Mouse (Mus musculus) layer of hippocampus, adult 2 months (tissue): ENCODE data around the gene Hsf2bp. TPM values are rescaled to one million over a fixed set of nuclear protein-coding genes. Genes with fewer than 3 reads are reported as not detected.

Experiments
- DNase-seq, 2 experiments: peaks; one replicate each; pipeline ENCODE4 v3.0.0; 2022; ENCODE audit warnings: low spot score in 2 of 2
- H3K27ac ChIP-seq: fragments of 200-600 bp; 2 replicates; pipeline ENCODE4 v1.8.1; 2022
- H3K4me3 ChIP-seq: fragments of 200-600 bp; 2 replicates; pipeline ENCODE4 v1.8.1; 2022; ENCODE audit warnings: mild to moderate bottlenecking
- CTCF ChIP-seq: fragments of 200-600 bp; conservative IDR thresholded peaks from 2 replicates; pipeline ENCODE4 v1.8.1; 2022; ENCODE audit warnings: antibody characterized with exemption, mild to moderate bottlenecking, moderate library complexity
- total RNA-seq, 2 experiments: library from RNA; stranded (reverse); gene quantifications; 2 replicates each; pipeline ENCODE4 v1.2.3; 2021

The Hsf2bp gene
- total RNA-seq, 2 experiments from 2014 or later = 0.86 to 1.2 TPM

- no peak for DNase-seq
- Histone ChIP-seq H3K4me3 (no peak overlapping the region), H3K27ac (peak overlapping the region; percentile 21; the same call in 1 of the 2 replicates)
- TF ChIP-seq CTCF = no peak
Observed at GRCm38 (mm10) chr17:32052237-32053080, 16.3 kb upstream of the Hsf2bp start.

- TF ChIP-seq CTCF = no peak
- no peak for DNase-seq
- Histone ChIP-seq H3K27ac (no peak overlapping the region), H3K4me3 (no peak overlapping the region)
Observed at GRCm38 (mm10) chr17:32050609-32051008, 14.5 kb upstream of the Hsf2bp start.

DNA sequence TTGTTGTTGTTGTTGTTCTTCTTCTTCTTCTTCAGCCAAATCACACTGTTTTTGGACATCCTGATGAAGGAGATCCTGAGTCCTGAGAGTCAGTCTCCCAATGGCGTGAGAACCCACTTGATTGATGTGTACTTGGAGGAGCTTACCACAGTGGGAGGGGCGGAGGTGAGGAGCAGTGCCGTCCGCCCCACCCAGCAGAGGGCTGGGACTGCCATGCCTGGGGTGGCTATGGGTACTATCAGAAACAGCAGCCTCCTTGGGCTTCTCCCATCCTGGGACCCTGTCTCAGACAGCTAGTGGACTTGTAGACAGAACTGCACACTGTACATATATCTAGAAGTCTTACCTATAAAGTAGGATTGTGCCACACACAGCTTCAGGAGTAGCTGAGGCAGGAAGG is 13.8 kb upstream of the Hsf2bp start:
- no peak overlapping the region for H3K4me3 ChIP-seq
- no peak overlapping the region for H3K27ac ChIP-seq
- DNase-seq = no peak
- TF ChIP-seq CTCF = no peak

GRCm38 (mm10) chr17:32048351-32048750 is 12.2 kb upstream of the Hsf2bp start:
- Histone ChIP-seq H3K27ac (no peak overlapping the region), H3K4me3 (no peak overlapping the region)
- DNase-seq = no peak
- TF ChIP-seq CTCF = no peak

GRCm38 (mm10) chr17:32046541-32046940 is 10.4 kb upstream of the Hsf2bp start:
- DNase-seq = peak in 1 of 2 experiments; percentile 58
- Histone ChIP-seq H3K27ac (no peak overlapping the region), H3K4me3 (no peak overlapping the region)
- TF ChIP-seq CTCF = no peak

DNA sequence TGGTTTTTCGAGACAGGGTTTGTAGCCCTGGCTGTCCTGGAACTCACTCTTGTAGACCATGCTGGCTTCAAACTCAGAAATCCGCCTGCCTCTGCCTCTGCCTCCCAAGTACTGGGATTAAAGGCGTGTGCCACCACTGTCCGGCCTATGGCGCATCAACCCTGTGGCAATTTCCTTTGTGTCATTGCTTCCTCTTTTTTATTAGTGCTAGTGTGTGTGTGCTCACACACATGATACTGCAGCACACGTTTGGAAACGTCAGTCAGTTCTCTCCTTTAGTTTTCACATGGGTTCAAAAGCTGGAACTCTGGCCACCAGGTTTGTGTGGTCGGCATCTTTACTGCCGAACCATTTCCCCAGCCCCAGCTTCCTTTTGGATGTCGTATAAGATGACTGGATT is 4.1 kb upstream of the Hsf2bp start:
- H3K27ac ChIP-seq = no peak overlapping the region
- H3K4me3 ChIP-seq = no peak overlapping the region
- DNase-seq = no peak
- no peak for TF ChIP-seq CTCF

DNA sequence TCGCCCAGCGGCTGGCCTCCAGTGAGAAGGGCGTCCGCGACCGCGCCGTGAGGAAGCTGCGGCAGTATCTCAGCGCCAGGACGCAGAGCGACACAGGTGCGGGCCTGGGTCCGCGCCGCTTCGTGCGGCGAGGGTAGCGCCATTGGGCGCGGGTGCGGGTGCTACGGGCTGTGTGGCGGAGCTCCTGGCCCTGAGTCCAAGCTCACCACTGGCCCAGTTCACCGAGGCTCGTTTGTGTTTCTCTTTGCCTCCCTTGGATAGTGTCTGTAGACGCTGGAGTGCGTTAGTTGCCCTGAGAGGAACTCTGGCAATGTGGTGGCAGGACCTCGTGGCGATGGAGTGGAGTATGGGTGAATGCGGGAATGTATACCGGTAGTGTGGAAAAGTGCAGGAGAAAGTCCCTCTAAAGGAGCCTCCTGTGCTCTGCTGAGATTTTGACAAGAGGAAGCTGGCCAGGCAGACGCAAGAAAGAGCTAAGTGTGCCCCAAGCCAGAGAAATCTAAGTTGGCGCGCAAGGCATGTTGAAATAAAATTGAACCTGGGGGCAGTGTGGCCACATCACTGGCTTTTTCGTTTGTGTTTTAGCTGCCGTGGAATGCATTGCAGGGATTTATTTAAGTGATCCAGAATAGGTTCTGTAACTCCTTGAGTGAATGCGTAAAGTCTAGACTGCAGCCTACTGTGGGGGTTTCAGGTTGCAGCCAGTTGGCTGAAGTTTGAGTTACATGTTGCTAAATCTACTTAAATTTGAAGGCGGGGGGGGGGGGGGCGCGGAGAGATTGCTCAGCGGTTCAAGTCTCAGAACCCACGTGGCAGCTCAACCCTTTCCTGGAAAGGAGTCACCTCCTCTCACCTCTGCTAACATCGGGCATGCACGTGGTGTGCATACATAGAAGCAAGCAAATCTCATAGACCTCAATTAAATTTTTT is 625 bp upstream of the Hsf2bp start:
- Histone ChIP-seq H3K27ac (peak overlapping the region; percentile 90), H3K4me3 (peak overlapping the region; percentile 90)
- no peak for DNase-seq
- TF ChIP-seq CTCF = no peak

DNA sequence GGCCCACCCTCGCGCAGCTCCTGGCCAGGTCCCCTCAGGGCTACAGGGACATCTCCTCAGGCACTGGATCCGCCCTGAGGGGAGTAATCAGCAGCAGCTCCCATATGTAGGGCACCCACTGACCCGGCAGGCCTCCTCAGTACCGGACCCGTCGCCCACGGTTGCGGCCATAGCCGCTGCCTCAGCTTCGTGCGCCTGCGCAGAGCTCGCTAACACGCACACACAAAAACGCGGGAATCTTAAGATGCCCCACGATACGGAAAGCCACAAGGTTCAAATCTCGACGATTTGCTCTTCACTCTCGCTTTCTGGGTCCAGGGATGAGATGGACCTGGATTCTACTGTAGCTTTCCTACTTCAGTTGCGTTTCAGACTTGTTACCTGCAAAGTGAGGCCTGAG is 1.8 kb downstream of the Hsf2bp start:
- Histone ChIP-seq H3K27ac (no peak overlapping the region), H3K4me3 (no peak overlapping the region)
- no peak for TF ChIP-seq CTCF
- no peak for DNase-seq

DNA sequence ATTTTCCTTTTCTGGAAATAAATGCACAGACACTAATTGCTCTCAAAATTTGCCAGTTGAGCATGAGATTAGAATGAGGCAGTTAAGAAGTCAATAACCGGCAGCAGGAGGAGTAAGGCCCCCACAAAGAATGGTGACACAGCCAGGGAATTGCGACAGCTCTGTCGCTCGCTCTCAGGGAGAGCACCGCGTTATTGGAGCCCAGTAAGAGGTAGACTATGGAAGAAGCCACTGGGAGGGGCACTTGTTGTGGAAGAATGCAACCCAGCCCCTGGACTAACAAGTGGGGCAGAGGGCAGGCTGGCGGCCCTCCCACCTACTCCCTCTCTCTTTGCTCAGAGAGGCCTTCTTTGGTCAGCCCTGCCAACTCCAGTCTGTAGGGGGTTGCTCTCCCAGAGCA is 4.5 kb downstream of the Hsf2bp start:
- DNase-seq = no peak
- no peak for TF ChIP-seq CTCF
- no peak overlapping the region for H3K4me3 ChIP-seq
- no peak overlapping the region for H3K27ac ChIP-seq

- no peak for DNase-seq
- no peak for TF ChIP-seq CTCF
- no peak overlapping the region for H3K27ac ChIP-seq
- no peak overlapping the region for H3K4me3 ChIP-seq
Observed at GRCm38 (mm10) chr17:32028301-32028700, 7.8 kb downstream of the Hsf2bp start.

GRCm38 (mm10) chr17:32027666-32028065 is 8.5 kb downstream of the Hsf2bp start:
- TF ChIP-seq CTCF = peak; percentile 82
- peak in 1 of 2 experiments; percentile 50 for DNase-seq
- Histone ChIP-seq H3K4me3 (no peak overlapping the region), H3K27ac (no peak overlapping the region)

DNA sequence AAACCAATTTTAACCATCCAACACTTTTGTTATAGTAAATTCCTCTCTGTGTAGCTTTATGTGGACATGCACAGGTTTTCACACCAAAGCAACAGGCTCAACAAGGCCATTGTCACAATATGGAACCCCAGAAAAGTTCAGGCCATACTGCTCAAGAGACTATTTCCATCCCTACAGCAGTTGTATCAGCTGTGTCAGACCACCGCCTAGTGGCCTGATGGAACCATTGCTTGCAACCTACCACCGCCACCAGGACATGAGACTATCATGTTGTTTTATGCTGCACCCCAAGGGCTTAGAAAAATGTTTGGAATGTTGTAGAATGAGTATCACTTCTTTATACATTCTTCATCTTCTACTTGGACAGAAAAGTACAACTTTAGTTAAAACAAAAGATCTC is 10.8 kb downstream of the Hsf2bp start:
- H3K4me3 ChIP-seq = no peak overlapping the region
- no peak overlapping the region for H3K27ac ChIP-seq
- peak; percentile 44 to 75 for DNase-seq
- peak; percentile 96 for TF ChIP-seq CTCF

DNA sequence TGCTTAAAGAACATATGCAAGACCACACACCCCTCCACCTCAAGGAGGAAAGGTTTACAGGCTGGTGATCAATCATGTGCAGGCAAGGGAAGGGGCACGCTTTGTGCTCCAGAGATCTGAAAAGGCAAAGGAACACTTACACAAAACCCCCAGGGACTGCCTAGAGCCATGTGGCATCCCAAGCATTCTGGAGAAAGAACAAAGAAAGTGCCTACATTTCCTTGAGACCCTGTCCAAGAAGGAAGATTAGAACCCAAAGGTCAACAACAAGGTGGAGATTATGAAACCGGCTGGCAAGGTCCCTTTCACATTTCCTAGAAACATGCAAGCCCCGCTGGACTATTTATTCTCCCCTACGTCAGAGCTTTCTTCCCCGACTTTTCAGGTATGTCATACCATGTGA is 11.5 kb downstream of the Hsf2bp start:
- H3K4me3 ChIP-seq = no peak overlapping the region
- no peak for TF ChIP-seq CTCF
- H3K27ac ChIP-seq = no peak overlapping the region
- no peak for DNase-seq
